Mouse (Mus musculus) stomach, embryonic 14.5 days (tissue): ENCODE results near the gene Rbm39. TPM values are rescaled to one million over a fixed set of nuclear protein-coding genes. Genes with fewer than 3 reads are reported as not detected.
"Not testable (repeated sequence)": the region's sequence is repeated elsewhere in the genome, so short reads cannot be mapped to it uniquely, and the experiment has no call there.

Experiments
- ATAC-seq: fragments of 200-750 bp; cut with Nextera tagmentation; 2 replicates; pipeline ENCODE4 v1.8.0; 2017; ENCODE audit warnings: low read depth, moderate TSS enrichment; ENCODE audit not compliant: insufficient number of reproducible peaks, insufficient read depth, low FRiP score
- H3K27ac ChIP-seq: fragments of 300-500 bp; sonication (generic); 2 replicates; pipeline ENCODE4 v1.5.1; 2014; ENCODE audit warnings: mild to moderate bottlenecking, low read length, moderate library complexity, mixed read lengths
- H3K27me3 ChIP-seq: fragments of 300-500 bp; sonication (generic); 2 replicates; pipeline ENCODE4 v1.6.1; 2014; ENCODE audit warnings: low read length, control low read depth, mixed read lengths; ENCODE audit not compliant: control insufficient read depth, insufficient read depth
- H3K36me3 ChIP-seq: fragments of 300-500 bp; sonication (generic); 2 replicates; pipeline ENCODE4 v1.6.1; 2014; ENCODE audit warnings: mild to moderate bottlenecking, control low read depth, low read length, moderate library complexity, mixed read lengths; ENCODE audit not compliant: control insufficient read depth, insufficient read depth
- H3K4me1 ChIP-seq: fragments of 300-500 bp; sonication (generic); 2 replicates; pipeline ENCODE4 v1.6.1; 2014; ENCODE audit warnings: low read length, control low read depth, mixed read lengths; ENCODE audit not compliant: control insufficient read depth, insufficient read depth
- H3K4me2 ChIP-seq: fragments of 300-500 bp; sonication (generic); replicated peaks from 2 replicates; pipeline ENCODE4 v1.6.1; 2014; ENCODE audit warnings: low read depth, low read length, control low read depth
- H3K4me3 ChIP-seq: fragments of 300-500 bp; sonication (generic); 2 replicates; pipeline ENCODE4 v1.5.1; 2014; ENCODE audit warnings: low read depth, low read length, control low read depth
- H3K9ac ChIP-seq: fragments of 300-500 bp; sonication (generic); replicated peaks from 2 replicates; pipeline ENCODE4 v1.6.1; 2014; ENCODE audit warnings: low read depth, mild to moderate bottlenecking, control low read depth, low read length, moderate library complexity, mixed read lengths
- H3K9me3 ChIP-seq: fragments of 300-500 bp; sonication (generic); 2 replicates; pipeline ENCODE4 v1.6.1; 2016; ENCODE audit warnings: low read depth, low read length, control low read depth; ENCODE audit not compliant: control insufficient read depth
- WGBS: fragments of 180-500 bp; shearing (Covaris S2); extraction: QIAGEN DNeasy Blood & Tissue Kit; methylation state at CpG from one replicate; pipeline ENCODE4 v1.1.7; 2014; 5-methylcytosine and 5-hydroxymethylcytosine counted together
- polyA plus RNA-seq: library from polyadenylated mRNA; unstranded; fragments of >200 nt; fragmentation: Nextera tagmentation; extraction: Ambion mirVana; gene quantifications from 2 replicates; pipeline ENCODE4 v1.2.1, GENCODE M21; 2014

Gene Rbm39
- polyA plus RNA-seq, 1 experiment from 2014 or later = 766 TPM

- H3K9me3 ChIP-seq = no peaks in the 10 kb centered on the region
- 79% methylated on average over 14 of the region's 14 CpGs for WGBS
- H3K4me3 ChIP-seq = no peak overlapping the region
- H3K27me3 ChIP-seq = no peaks in the 10 kb centered on the region
- no peaks in the 10 kb centered on the region for H3K36me3 ChIP-seq
- no peak overlapping the region for H3K4me2 ChIP-seq
- H3K9ac ChIP-seq = no peak overlapping the region
- ATAC-seq = no peak
- H3K27ac ChIP-seq = no peak overlapping the region
- H3K4me1 ChIP-seq = no peaks in the 10 kb centered on the region
Observed at GRCm38 (mm10) chr2:156190004-156190896, 10.2 kb upstream of the Rbm39 start.

GRCm38 (mm10) chr2:156189241-156189640 is 9.2 kb upstream of the Rbm39 start:
- not testable (repeated sequence) for H3K4me2 ChIP-seq, H3K4me1 ChIP-seq, ATAC-seq, H3K36me3 ChIP-seq, H3K4me3 ChIP-seq, H3K27me3 ChIP-seq, H3K27ac ChIP-seq, H3K9me3 ChIP-seq, H3K9ac ChIP-seq
- 70% methylated on average over 7 of the region's 7 CpGs for WGBS

- H3K9me3 ChIP-seq = no peaks in the 10 kb centered on the region
- H3K27ac ChIP-seq = no peak overlapping the region
- no peak overlapping the region for H3K4me3 ChIP-seq
- no peak overlapping the region for H3K9ac ChIP-seq
- no peak overlapping the region for H3K4me2 ChIP-seq
- peaks cover 12% of the 10 kb centered on the region; the same call in 1 of the 2 replicates for H3K4me1 ChIP-seq
- ATAC-seq = no peak
- H3K27me3 ChIP-seq = no peaks in the 10 kb centered on the region
- WGBS = 86% methylated on average over 2 of the region's 2 CpGs
- H3K36me3 ChIP-seq = peaks cover 20% of the 10 kb centered on the region
Observed at GRCm38 (mm10) chr2:156181592-156181991, 1.6 kb upstream of the Rbm39 start.

- peaks cover 12% of the 10 kb centered on the region; the same call in 1 of the 2 replicates for H3K4me1 ChIP-seq
- H3K27ac ChIP-seq = peak overlapping the region; percentile 88
- peaks cover 26% of the 10 kb centered on the region for H3K36me3 ChIP-seq
- no peaks in the 10 kb centered on the region for H3K27me3 ChIP-seq
- 13% methylated on average over 8 of the region's 8 CpGs for WGBS
- H3K9ac ChIP-seq = peak overlapping the region; percentile 98
- H3K9me3 ChIP-seq = no peaks in the 10 kb centered on the region
- peak; percentile 8; the same call in 1 of the 2 replicates for ATAC-seq
- peak overlapping the region; percentile 47 for H3K4me2 ChIP-seq
- H3K4me3 ChIP-seq = peak overlapping the region; percentile 76
Observed at GRCm38 (mm10) chr2:156180824-156181590, 969 bp upstream of the Rbm39 start.

- peak overlapping the region; percentile 76 for H3K4me3 ChIP-seq
- H3K27ac ChIP-seq = peak overlapping the region; percentile 97
- 0 out of 2 replicates have a peak, but pooled peaks have one; percentile 38 for ATAC-seq
- peaks cover 36% of the 10 kb centered on the region for H3K36me3 ChIP-seq
- no peaks in the 10 kb centered on the region for H3K27me3 ChIP-seq
- WGBS = 0% methylated on average over 41 of the region's 41 CpGs
- no peaks in the 10 kb centered on the region for H3K9me3 ChIP-seq
- H3K9ac ChIP-seq = peak overlapping the region; percentile 98
- H3K4me1 ChIP-seq = peaks cover 12% of the 10 kb centered on the region; the same call in 1 of the 2 replicates
- no peak overlapping the region for H3K4me2 ChIP-seq
Observed at GRCm38 (mm10) chr2:156179796-156180093, 293 bp downstream of the Rbm39 start.

GRCm38 (mm10) chr2:156179046-156179795 is 817 bp downstream of the Rbm39 start:
- H3K36me3 ChIP-seq = peaks cover 41% of the 10 kb centered on the region

GRCm38 (mm10) chr2:156177651-156178050 is 2.4 kb downstream of the Rbm39 start:
- WGBS = 68% methylated on average over 7 of the region's 7 CpGs
- H3K36me3 ChIP-seq = peaks cover 53% of the 10 kb centered on the region

More at GRCm38 (mm10) chr2:156179046-156179795, 817 bp downstream of the Rbm39 start:
- Histone ChIP-seq H3K9me3 (no peaks in the 10 kb centered on the region), H3K27me3 (no peaks in the 10 kb centered on the region), H3K27ac (peak overlapping the region; percentile 97), H3K4me2 (peak overlapping the region; percentile 95), H3K9ac (peak overlapping the region; percentile 98), H3K4me1 (peaks cover 12% of the 10 kb centered on the region; the same call in 1 of the 2 replicates), H3K4me3 (peak overlapping the region; percentile 76)
- ATAC-seq = peak; percentile 50; the same call in 1 of the 2 replicates
- WGBS = under 1% methylated on average over 47 of the region's 47 CpGs

GRCm38 (mm10) chr2:156177079-156177478 is 3.0 kb downstream of the Rbm39 start:
- Histone ChIP-seq H3K27ac (no peak overlapping the region), H3K4me2 (no peak overlapping the region), H3K4me1 (peaks cover 12% of the 10 kb centered on the region; the same call in 1 of the 2 replicates), H3K9me3 (no peaks in the 10 kb centered on the region), H3K9ac (no peak overlapping the region), H3K4me3 (peak overlapping the region; percentile 5; the same call in 1 of the 2 replicates), H3K27me3 (no peaks in the 10 kb centered on the region), H3K36me3 (peaks cover 57% of the 10 kb centered on the region)
- ATAC-seq = no peak
- 79% methylated on average over 6 of the region's 6 CpGs for WGBS

More at GRCm38 (mm10) chr2:156177651-156178050, 2.4 kb downstream of the Rbm39 start:
- H3K9ac ChIP-seq = no peak overlapping the region
- H3K4me3 ChIP-seq = peak overlapping the region; percentile 76; the same call in 1 of the 2 replicates
- no peak for ATAC-seq
- H3K4me1 ChIP-seq = peaks cover 12% of the 10 kb centered on the region; the same call in 1 of the 2 replicates
- no peak overlapping the region for H3K27ac ChIP-seq
- peak overlapping the region; percentile 95 for H3K4me2 ChIP-seq
- no peaks in the 10 kb centered on the region for H3K9me3 ChIP-seq
- no peaks in the 10 kb centered on the region for H3K27me3 ChIP-seq
